Mouse (Mus musculus): ENCODE results near the gene Slc13a5.

- no peak for TF ChIP-seq POLR2A (IDR thresholded peaks at IDR 0.05; ENCODE audit: extremely low read depth, insufficient read depth, low read length)
- no peak for TF ChIP-seq CTCF (IDR thresholded peaks at IDR 0.05; ENCODE audit: extremely low read depth, insufficient read depth, low read length)
Observed at GRCm38 (mm10) chr11:72223414-72223813, 43.6 kb downstream of the Slc13a5 start.
